Mouse (Mus musculus) liver, embryonic 14.5 days (tissue): Measurements from ENCODE around the gene Rhot2. TPM values are rescaled to one million over a fixed set of nuclear protein-coding genes. Genes with fewer than 3 reads are reported as not detected.

Experiments
- ATAC-seq: fragments of 200-750 bp; cut with Nextera tagmentation; 2 replicates; pipeline ENCODE4 v1.8.0; 2017; ENCODE audit warnings: moderate number of reproducible peaks, mild to moderate bottlenecking, moderate library complexity; ENCODE audit not compliant: insufficient read depth
- DNase-seq, 3 experiments: peaks; one replicate each; pipeline ENCODE4 v3.0.0-alpha.2; 2012 to 2013; ENCODE audit warnings: low read depth in 3 of 3, low spot score in 3 of 3
- H3K27ac ChIP-seq: fragments of 300-500 bp; sonication (generic); 2 replicates; pipeline ENCODE4 v1.5.1; 2014; ENCODE audit warnings: moderate library complexity, mild to moderate bottlenecking, control low read depth, inconsistent platforms
- H3K27me3 ChIP-seq: fragments of 300-500 bp; sonication (generic); 2 replicates; pipeline ENCODE4 v1.6.1; 2014; ENCODE audit warnings: mild to moderate bottlenecking, low read length, moderate library complexity; ENCODE audit not compliant: control insufficient read depth, insufficient read depth
- H3K36me3 ChIP-seq: fragments of 300-500 bp; sonication (generic); replicated peaks from 2 replicates; pipeline ENCODE4 v1.6.1; 2014; ENCODE audit warnings: low read depth; ENCODE audit not compliant: control insufficient read depth, insufficient read depth
- H3K4me1 ChIP-seq, 2 experiments: fragments of 200-500 bp in 1 of 2; fragments of 300-500 bp in 1 of 2; sonication (generic) in 1 of 2; replicated peaks; 2 replicates each; pipeline ENCODE4 v1.6.1; 2012 to 2014; ENCODE audit warnings: antibody characterized with exemption in 1 of 2, inconsistent platforms in 1 of 2, low read length in 1 of 2; ENCODE audit not compliant: control insufficient read depth in 2 of 2, insufficient read depth in 2 of 2
- H3K4me2 ChIP-seq: fragments of 300-500 bp; sonication (generic); 2 replicates; pipeline ENCODE4 v1.6.1; 2014; ENCODE audit warnings: low read depth, mild to moderate bottlenecking, control low read depth, moderate library complexity
- H3K4me3 ChIP-seq, 2 experiments: fragments of 200-500 bp in 1 of 2; fragments of 300-500 bp in 1 of 2; sonication (generic) in 1 of 2; 2 replicates each; pipeline ENCODE4 v1.5.1; 2012 to 2014; ENCODE audit warnings: low read depth in 2 of 2, low read length in 2 of 2, mild to moderate bottlenecking in 2 of 2, control low read depth in 1 of 2, inconsistent platforms in 1 of 2, moderate library complexity in 1 of 2; ENCODE audit not compliant: insufficient read depth in 1 of 2
- H3K9ac ChIP-seq: fragments of 300-500 bp; sonication (generic); replicated peaks from 2 replicates; pipeline ENCODE4 v1.6.1; 2014; ENCODE audit warnings: mild to moderate bottlenecking, control low read depth, moderate library complexity
- H3K9me3 ChIP-seq: fragments of 300-500 bp; sonication (generic); 2 replicates; pipeline ENCODE4 v1.6.1; 2016; ENCODE audit warnings: low read length, mixed read lengths; ENCODE audit not compliant: control insufficient read depth
- CTCF ChIP-seq: IDR thresholded peaks from 2 replicates; pipeline ENCODE4 v1.5.1; 2016; ENCODE audit warnings: antibody characterized with exemption, low read depth, control low read depth
- EP300 ChIP-seq: IDR thresholded peaks from 2 replicates; pipeline ENCODE4 v1.6.1; 2016; ENCODE audit warnings: antibody characterized with exemption, low read depth
- WGBS: fragments of 180-500 bp; shearing (Covaris S2); extraction: QIAGEN DNeasy Blood & Tissue Kit; methylation state at CpG from one replicate; pipeline ENCODE4 v1.1.7; 2014; ENCODE audit not compliant: insufficient replicate concordance; 5-methylcytosine and 5-hydroxymethylcytosine counted together
- polyA plus RNA-seq, 2 experiments: library from polyadenylated mRNA; depleted of rRNA in 1 of 2; stranded (reverse) in 1 of 2; unstranded in 1 of 2; fragments of >200 nt; fragmentation: Nextera tagmentation in 1 of 2; extraction: Ambion mirVana in 1 of 2; gene quantifications; 2 replicates each; pipeline versions ENCODE4 v1.2.1 to v1.2.3; 2012 to 2014

Rhot2 gene
- polyA plus RNA-seq, 2 experiments: 4.2 to 33.3 TPM

DNA sequence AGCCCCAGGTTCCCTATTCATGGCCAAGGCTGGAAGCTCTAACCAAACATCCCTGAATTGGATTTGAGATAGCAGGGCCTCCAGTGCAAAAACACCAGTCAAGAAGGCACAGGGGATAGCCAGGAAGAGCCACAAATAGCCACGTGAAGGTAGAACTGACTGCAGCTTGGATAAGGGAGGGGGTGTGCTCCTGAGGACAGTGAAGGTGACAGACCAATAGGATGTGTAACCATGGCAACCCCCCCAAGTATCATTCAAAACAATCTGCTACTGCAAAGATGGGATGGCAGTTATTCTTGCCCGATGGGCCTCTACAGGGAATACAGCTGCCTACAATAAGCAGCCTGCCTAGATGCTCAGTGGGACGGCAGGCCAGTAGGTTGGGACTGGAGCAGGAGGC, 7.1 kb downstream of the Rhot2 start:
- no peaks in the 10 kb centered on the region for H3K27me3 ChIP-seq
- no peak for DNase-seq
- no peaks in the 10 kb centered on the region for H3K9me3 ChIP-seq
- peaks cover 32% of the 10 kb centered on the region for H3K36me3 ChIP-seq
- H3K4me2 ChIP-seq: no peak overlapping the region
- H3K4me1 ChIP-seq: peaks cover 3 to 6% of the 10 kb centered on the region in 2 experiments; a peak in 1 of 4 replicates
- no peak overlapping the region for H3K4me3 ChIP-seq
- WGBS: 51% methylated on average over 3 of the region's 3 CpGs
- H3K9ac ChIP-seq: no peak overlapping the region
- no peak overlapping the region for H3K27ac ChIP-seq
- no peak for TF ChIP-seq CTCF
- TF ChIP-seq EP300: no peak
- no peak for ATAC-seq

DNA sequence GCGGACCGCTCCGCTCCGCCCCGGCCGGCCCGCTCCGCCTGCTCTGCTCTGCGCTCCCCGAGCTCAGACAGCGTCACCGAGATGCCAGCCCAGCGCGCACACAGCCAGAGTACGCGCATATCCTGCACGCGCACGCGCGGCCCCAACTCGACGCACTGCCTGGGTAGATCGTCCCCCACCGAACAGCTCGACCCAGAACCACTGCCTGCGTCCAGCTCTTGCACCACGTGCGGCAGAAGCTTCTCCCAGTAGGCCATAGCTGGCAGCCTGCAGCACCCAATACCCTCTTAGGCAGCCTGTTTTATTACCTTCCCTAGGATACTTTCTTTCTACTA, 7.6 kb downstream of the Rhot2 start, which contains the start of gene Rhbdl1:
TSS of gene Rhbdl1 (minus strand) at position 220 of the 335 bp plus-strand sequence.
- TF ChIP-seq EP300 (no peak), CTCF (no peak)
- WGBS: 10% methylated on average over 24 of the region's 29 CpGs
- Histone ChIP-seq H3K27ac (no peak within 1 kb of the TSS), H3K9ac (peak within 1 kb of the TSS; percentile 7; the same call in 1 of the 2 replicates), H3K9me3 (no peaks in the 10 kb centered on the region), H3K4me3 (peak within 1 kb of the TSS in 1 of 2 experiments; percentile 23; a peak in 2 of 4 replicates), H3K4me1 (peaks cover 3 to 6% of the 10 kb centered on the region in 2 experiments; a peak in 1 of 4 replicates), H3K4me2 (peak within 1 kb of the TSS; percentile 53), H3K36me3 (peaks cover 32% of the 10 kb centered on the region), H3K27me3 (no peaks in the 10 kb centered on the region)
- DNase-seq (no peak), ATAC-seq (no peak)

- peak overlapping the region; percentile 53 for H3K4me2 ChIP-seq
- H3K4me1 ChIP-seq: peaks cover 7 to 9% of the 10 kb centered on the region in 2 experiments
- no peaks in the 10 kb centered on the region for H3K27me3 ChIP-seq
- peaks cover 29% of the 10 kb centered on the region for H3K36me3 ChIP-seq
- no peak for TF ChIP-seq CTCF
- TF ChIP-seq EP300: no peak
- ATAC-seq: no peak
- H3K9me3 ChIP-seq: no peaks in the 10 kb centered on the region
- H3K9ac ChIP-seq: peak overlapping the region; percentile 7; the same call in 1 of the 2 replicates
- H3K27ac ChIP-seq: no peak overlapping the region
- no peak for DNase-seq
- H3K4me3 ChIP-seq: peak overlapping the region in 1 of 2 experiments; percentile 23; a peak in 2 of 4 replicates
- WGBS: 26% methylated on average over 21 of the region's 23 CpGs
Observed at GRCm38 (mm10) chr17:25836397-25837075, 8.1 kb downstream of the Rhot2 start.

DNA sequence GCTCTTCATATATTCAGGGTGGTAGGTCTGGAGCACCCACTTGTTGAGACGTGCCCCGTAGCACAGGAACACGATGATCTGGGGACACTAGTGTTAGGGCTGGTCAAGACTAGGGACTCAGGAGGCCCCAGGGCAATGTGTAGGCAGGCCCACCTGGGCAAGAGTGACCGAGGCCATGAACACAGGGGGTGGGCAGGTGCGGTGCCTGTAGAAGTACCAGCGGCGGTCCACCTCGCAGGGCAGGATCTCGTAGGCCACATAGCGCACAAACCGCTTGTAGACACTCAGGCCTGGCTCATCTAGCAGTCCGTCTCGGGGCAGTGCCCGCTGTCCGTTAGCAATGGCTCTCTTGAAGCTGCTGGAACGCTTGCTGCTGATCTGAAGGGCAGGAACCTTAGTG, 8.8 kb downstream of the Rhot2 start:
- no peak overlapping the region for H3K27ac ChIP-seq
- no peak overlapping the region for H3K4me3 ChIP-seq
- H3K36me3 ChIP-seq: peaks cover 27% of the 10 kb centered on the region
- H3K4me2 ChIP-seq: no peak overlapping the region
- peaks cover 9 to 13% of the 10 kb centered on the region in 2 experiments for H3K4me1 ChIP-seq
- DNase-seq (no peak), ATAC-seq (no peak)
- TF ChIP-seq EP300: no peak
- TF ChIP-seq CTCF: no peak
- H3K9me3 ChIP-seq: no peaks in the 10 kb centered on the region
- WGBS: 81% methylated on average over 16 of the region's 16 CpGs
- no peaks in the 10 kb centered on the region for H3K27me3 ChIP-seq
- H3K9ac ChIP-seq: no peak overlapping the region

DNA sequence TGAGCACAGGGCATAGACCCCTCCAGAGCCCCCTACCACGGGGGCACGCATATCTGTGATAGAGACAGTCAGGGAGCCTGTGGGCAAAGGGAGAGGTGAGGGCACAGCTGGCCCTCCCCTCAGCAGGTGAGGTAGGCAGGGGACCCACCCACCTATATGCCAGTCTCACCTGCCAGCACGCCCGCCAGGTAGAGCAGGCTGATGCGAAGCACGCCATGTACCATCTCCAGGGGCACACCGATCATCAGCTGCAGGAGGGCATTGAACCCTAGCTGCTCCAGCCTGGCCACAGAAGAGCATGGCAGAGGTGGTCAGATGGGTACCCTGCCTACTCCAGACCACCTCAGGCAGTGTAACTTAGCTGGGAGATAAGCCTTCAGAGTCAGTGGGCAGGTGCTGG, 9.3 kb downstream of the Rhot2 start:
- WGBS: 86% methylated on average over 7 of the region's 7 CpGs
- Histone ChIP-seq H3K9ac (no peak overlapping the region), H3K27ac (no peak overlapping the region)

More for the DNA sequence above, 9.3 kb downstream of the Rhot2 start:
- Histone ChIP-seq H3K36me3 (peaks cover 27% of the 10 kb centered on the region), H3K9me3 (no peaks in the 10 kb centered on the region), H3K4me2 (no peak overlapping the region), H3K27me3 (no peaks in the 10 kb centered on the region), H3K4me1 (peaks cover 9 to 13% of the 10 kb centered on the region in 2 experiments), H3K4me3 (no peak overlapping the region)
- TF ChIP-seq CTCF (no peak), EP300 (no peak)
- ATAC-seq (no peak), DNase-seq (no peak)
